Mouse (Mus musculus): ENCODE measurements around the gene Idh1.

DNA sequence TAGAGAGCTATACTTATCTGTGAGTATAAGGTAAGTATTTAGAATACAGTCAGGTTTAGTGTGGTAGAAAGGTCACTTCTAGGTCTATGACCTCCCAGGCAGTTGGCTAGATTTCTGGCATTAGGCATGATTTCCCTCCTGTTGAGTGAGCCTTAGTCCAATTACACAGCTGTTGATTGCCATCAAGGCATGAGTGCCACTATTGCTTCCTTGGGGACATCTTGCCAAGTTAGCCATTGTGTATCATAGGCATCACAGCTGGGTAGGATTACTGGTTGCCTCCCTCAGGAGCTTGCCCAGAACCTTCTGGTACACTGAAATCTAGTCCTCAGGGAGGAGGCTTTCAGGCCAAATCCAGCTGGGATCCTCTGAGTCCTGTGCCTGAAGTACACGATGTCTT is 53.5 kb downstream of the Idh1 start:
- TF ChIP-seq CTCF (IDR thresholded peaks at IDR 0.05; ENCODE audit: low read depth, low read length) (no peak), POLR2A (IDR thresholded peaks at IDR 0.05; ENCODE audit: extremely low read depth, insufficient read depth, low read length) (no peak)

All from liver, adult 2 months (tissue).